Mouse (Mus musculus): ENCODE measurements around the gene Slc38a10. TPM values are rescaled to one million over a fixed set of nuclear protein-coding genes. Genes with fewer than 3 reads are reported as not detected.

The Slc38a10 gene
- total RNA-seq, 2 experiments from 2014 or later, result 94.9 to 95.2 TPM

GRCm38 (mm10) chr11:120112136-120112535 lies 39.0 kb downstream of the Slc38a10 start:
- no peak for DNase-seq (ENCODE audit: low spot score in 2 of 2)
- intact Hi-C loops (cut with DNase I), result no loop called here

GRCm38 (mm10) chr11:120111033-120111432 lies 40.1 kb downstream of the Slc38a10 start:
- DNase-seq (ENCODE audit: low spot score in 2 of 2), result peak; percentile 42 to 47
- intact Hi-C loops (cut with DNase I), result loop anchor here (1.0 kb wide), 1 partner anchor 196 kb away; no protein-coding TSS in a partner anchor

- intact Hi-C loops (cut with DNase I), result no loop called here
Measured at GRCm38 (mm10) chr11:120110554-120110953, 40.6 kb downstream of the Slc38a10 start.

GRCm38 (mm10) chr11:120109558-120110210 lies 41.5 kb downstream of the Slc38a10 start:
- intact Hi-C loops (cut with DNase I), result no loop called here
- no peak for DNase-seq (ENCODE audit: low spot score in 2 of 2)

More at GRCm38 (mm10) chr11:120110554-120110953, 40.6 kb downstream of the Slc38a10 start:
- no peak for DNase-seq (ENCODE audit: low spot score in 2 of 2)

- DNase-seq (ENCODE audit: low spot score in 2 of 2), result no peak
- intact Hi-C loops (cut with DNase I), result no loop called here
Measured at GRCm38 (mm10) chr11:120107796-120108195, 43.4 kb downstream of the Slc38a10 start.

GRCm38 (mm10) chr11:120107026-120107425 lies 44.1 kb downstream of the Slc38a10 start:
- intact Hi-C loops (cut with DNase I), result no loop called here
- DNase-seq (ENCODE audit: low spot score in 2 of 2), result no peak

- DNase-seq (ENCODE audit: low spot score in 2 of 2), result no peak
- intact Hi-C loops (cut with DNase I), result loop anchor here (5.0 kb wide), 1 partner anchor 91 kb away; no protein-coding TSS in a partner anchor
Measured at GRCm38 (mm10) chr11:120103431-120103997, 47.6 kb downstream of the Slc38a10 start.

GRCm38 (mm10) chr11:120101036-120101435 lies 50.1 kb downstream of the Slc38a10 start:
- intact Hi-C loops (cut with DNase I), result loop anchor here (5.0 kb wide), 1 partner anchor 89 kb away; no protein-coding TSS in a partner anchor
- peak; percentile 64 to 76 for DNase-seq (ENCODE audit: low spot score in 2 of 2)

- peak; percentile 99 for DNase-seq (ENCODE audit: low spot score in 2 of 2)
- intact Hi-C loops (cut with DNase I), result loop anchor here (10.0 kb wide), 1 partner anchor 164 kb away; no protein-coding TSS in a partner anchor
Measured at GRCm38 (mm10) chr11:120098588-120099511, 52.3 kb downstream of the Slc38a10 start, which contains the start of the genes Tepsin and Ndufaf8. Gene Tepsin (minus strand): TSS chr11:120098731. Gene Ndufaf8 (plus strand): TSS chr11:120098928.

- intact Hi-C loops (cut with DNase I), result loop anchor here (10.0 kb wide), 1 partner anchor 158 kb away; no protein-coding TSS in a partner anchor
Measured at GRCm38 (mm10) chr11:120092817-120093591, 58.1 kb downstream of the Slc38a10 start.

GRCm38 (mm10) chr11:120090661-120091060 lies 60.5 kb downstream of the Slc38a10 start:
- intact Hi-C loops (cut with DNase I), result loop anchor here (10.0 kb wide), 1 partner anchor 156 kb away; no protein-coding TSS in a partner anchor
- DNase-seq (ENCODE audit: low spot score in 2 of 2), result no peak

More at GRCm38 (mm10) chr11:120092817-120093591, 58.1 kb downstream of the Slc38a10 start:
- DNase-seq (ENCODE audit: low spot score in 2 of 2), result no peak

GRCm38 (mm10) chr11:120086702-120087152 lies 64.4 kb downstream of the Slc38a10 start, which contains the start of gene Cep131:
Gene Cep131 (minus strand): TSS chr11:120086827.
- intact Hi-C loops (cut with DNase I), result loop anchor here (5.0 kb wide), 1 partner anchor 69 kb away; no protein-coding TSS in a partner anchor
- peak; percentile 98 for DNase-seq (ENCODE audit: low spot score in 2 of 2)

- intact Hi-C loops (cut with DNase I), result loop anchor here (5.0 kb wide), 1 partner anchor 69 kb away; no protein-coding TSS in a partner anchor
- peak in 1 of 2 experiments; percentile 28 for DNase-seq (ENCODE audit: low spot score in 2 of 2)
Measured at GRCm38 (mm10) chr11:120085891-120086627, 65.1 kb downstream of the Slc38a10 start.

- intact Hi-C loops (cut with DNase I), result no loop called here
- no peak for DNase-seq (ENCODE audit: low spot score in 2 of 2)
Measured at GRCm38 (mm10) chr11:120080282-120080681, 70.9 kb downstream of the Slc38a10 start.

- DNase-seq (ENCODE audit: low spot score in 2 of 2), result no peak
- intact Hi-C loops (cut with DNase I), result no loop called here
Measured at GRCm38 (mm10) chr11:120076191-120076590, 75.0 kb downstream of the Slc38a10 start.

- DNase-seq (ENCODE audit: low spot score in 2 of 2), result no peak
- intact Hi-C loops (cut with DNase I), result no loop called here
Measured at GRCm38 (mm10) chr11:120072986-120073647, 78.0 kb downstream of the Slc38a10 start.

GRCm38 (mm10) chr11:120071731-120072320 lies 79.3 kb downstream of the Slc38a10 start:
- intact Hi-C loops (cut with DNase I), result no loop called here

More at GRCm38 (mm10) chr11:120071731-120072320, 79.3 kb downstream of the Slc38a10 start:
- DNase-seq (ENCODE audit: low spot score in 2 of 2), result no peak
